Mouse (Mus musculus) heart, embryonic 10.5 days (tissue): ENCODE data around the gene Sin3b. TPM values are rescaled to one million over a fixed set of nuclear protein-coding genes. Genes with fewer than 3 reads are reported as not detected.

Experiments
- DNase-seq: peaks from one replicate; pipeline ENCODE4 v3.0.0-alpha.2; 2017; ENCODE audit warnings: low spot score
- H3K27ac ChIP-seq: fragments of 300-500 bp; sonication (generic); 2 replicates; pipeline ENCODE4 v1.5.1; 2016; ENCODE audit warnings: mild to moderate bottlenecking
- H3K27me3 ChIP-seq: fragments of 300-500 bp; sonication (generic); 2 replicates; pipeline ENCODE4 v1.6.1; 2016; ENCODE audit warnings: mild to moderate bottlenecking; ENCODE audit not compliant: poor library complexity, insufficient read depth, severe bottlenecking
- H3K36me3 ChIP-seq: fragments of 300-500 bp; sonication (generic); 2 replicates; pipeline ENCODE4 v1.6.1; 2016; ENCODE audit warnings: mild to moderate bottlenecking, moderate library complexity
- H3K4me1 ChIP-seq: fragments of 300-500 bp; sonication (generic); 2 replicates; pipeline ENCODE4 v1.6.1; 2016; ENCODE audit warnings: mild to moderate bottlenecking
- H3K4me3 ChIP-seq: fragments of 300-500 bp; sonication (generic); 2 replicates; pipeline ENCODE4 v1.5.1; 2016; ENCODE audit warnings: mild to moderate bottlenecking, moderate library complexity
- H3K9me3 ChIP-seq: fragments of 300-500 bp; sonication (generic); 2 replicates; pipeline ENCODE4 v1.6.1; 2016; ENCODE audit warnings: mild to moderate bottlenecking, moderate library complexity
- WGBS: fragments of 180-500 bp; shearing (Covaris S2); methylation state at CpG from one replicate; pipeline ENCODE4 v1.1.7; 2016; 5-methylcytosine and 5-hydroxymethylcytosine counted together
- polyA plus RNA-seq: library from polyadenylated mRNA; unstranded; fragments of >200 nt; fragmentation: Nextera tagmentation; extraction: Ambion mirVana; gene quantifications from 2 replicates; pipeline ENCODE4 v1.2.1, GENCODE M21; 2016

Gene Sin3b
- polyA plus RNA-seq, 1 experiment from 2014 or later: 151 TPM

GRCm38 (mm10) chr8:72723651-72724001 is 541 bp downstream of the Sin3b start:
- H3K36me3 ChIP-seq: peaks cover 41% of the 10 kb centered on the region
- DNase-seq: no peak
- H3K4me1 ChIP-seq: peaks cover 8% of the 10 kb centered on the region
- H3K4me3 ChIP-seq: peak overlapping the region; percentile 96
- peak overlapping the region; percentile 97 for H3K27ac ChIP-seq
- WGBS: 2% methylated on average over 30 of the region's 30 CpGs
- H3K9me3 ChIP-seq: no peaks in the 10 kb centered on the region
- H3K27me3 ChIP-seq: no peaks in the 10 kb centered on the region

- 63% methylated on average over 1 of the region's 1 CpGs for WGBS
- no peak for DNase-seq
- H3K4me1 ChIP-seq: peaks cover 8% of the 10 kb centered on the region
These were observed 5.6 kb downstream of the Sin3b start for GRCm38 (mm10) chr8:72728636-72729035.

GRCm38 (mm10) chr8:72735001-72735400 is 11.9 kb downstream of the Sin3b start:
- H3K36me3 ChIP-seq: peaks cover 96% of the 10 kb centered on the region
- H3K27me3 ChIP-seq: no peaks in the 10 kb centered on the region
- no peak overlapping the region for H3K4me3 ChIP-seq
- DNase-seq: no peak
- no peak overlapping the region for H3K27ac ChIP-seq
- no peaks in the 10 kb centered on the region for H3K9me3 ChIP-seq
- WGBS: 77% methylated on average over 5 of the region's 5 CpGs
- H3K4me1 ChIP-seq: no peaks in the 10 kb centered on the region

More at GRCm38 (mm10) chr8:72728636-72729035, 5.6 kb downstream of the Sin3b start:
- H3K4me3 ChIP-seq: no peak overlapping the region
- H3K27ac ChIP-seq: no peak overlapping the region
- H3K36me3 ChIP-seq: peaks cover 88% of the 10 kb centered on the region
- no peaks in the 10 kb centered on the region for H3K9me3 ChIP-seq
- no peaks in the 10 kb centered on the region for H3K27me3 ChIP-seq

GRCm38 (mm10) chr8:72736868-72737267 is 13.8 kb downstream of the Sin3b start:
- DNase-seq: no peak
- H3K27me3 ChIP-seq: no peaks in the 10 kb centered on the region
- H3K36me3 ChIP-seq: peaks cover 96% of the 10 kb centered on the region
- H3K9me3 ChIP-seq: no peaks in the 10 kb centered on the region
- no peaks in the 10 kb centered on the region for H3K4me1 ChIP-seq
- no peak overlapping the region for H3K27ac ChIP-seq
- no peak overlapping the region for H3K4me3 ChIP-seq

- DNase-seq: no peak
- H3K9me3 ChIP-seq: no peaks in the 10 kb centered on the region
- 53% methylated on average over 5 of the region's 5 CpGs for WGBS
- H3K27ac ChIP-seq: no peak overlapping the region
- H3K36me3 ChIP-seq: peaks cover 94% of the 10 kb centered on the region
- no peaks in the 10 kb centered on the region for H3K4me1 ChIP-seq
- H3K4me3 ChIP-seq: no peak overlapping the region
- no peaks in the 10 kb centered on the region for H3K27me3 ChIP-seq
These were observed 23.0 kb downstream of the Sin3b start for GRCm38 (mm10) chr8:72746061-72746460.

DNA sequence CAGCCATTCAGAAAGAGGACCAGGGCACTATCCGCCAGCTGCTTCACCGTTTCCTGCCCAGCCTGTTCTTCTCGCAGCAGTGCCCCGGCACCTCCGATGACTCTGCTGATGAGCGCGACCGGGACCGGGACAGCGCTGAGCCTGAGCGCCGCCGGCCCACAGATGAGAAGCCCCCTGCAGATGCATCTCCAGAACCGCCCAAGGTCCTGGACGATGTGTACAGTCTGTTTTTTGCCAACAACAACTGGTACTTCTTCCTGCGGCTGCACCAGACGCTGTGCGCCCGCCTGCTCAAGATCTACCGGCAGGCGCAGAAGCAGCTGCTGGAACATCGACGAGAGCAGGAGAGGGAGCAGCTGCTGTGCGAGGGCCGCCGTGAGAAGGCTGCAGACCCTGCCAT is 26.8 kb downstream of the Sin3b start:
- DNase-seq: no peak
- 89% methylated on average over 26 of the region's 26 CpGs for WGBS

GRCm38 (mm10) chr8:72750266-72750665 is 27.2 kb downstream of the Sin3b start:
- 88% methylated on average over 6 of the region's 6 CpGs for WGBS
- Histone ChIP-seq H3K4me3 (no peak overlapping the region), H3K27me3 (no peaks in the 10 kb centered on the region), H3K36me3 (peaks cover 95% of the 10 kb centered on the region), H3K9me3 (no peaks in the 10 kb centered on the region), H3K27ac (no peak overlapping the region), H3K4me1 (no peaks in the 10 kb centered on the region)
- peak; percentile 72 for DNase-seq

More for the DNA sequence above, 26.8 kb downstream of the Sin3b start:
- Histone ChIP-seq H3K4me1 (no peaks in the 10 kb centered on the region), H3K27ac (no peak overlapping the region), H3K9me3 (no peaks in the 10 kb centered on the region), H3K27me3 (no peaks in the 10 kb centered on the region), H3K4me3 (no peak overlapping the region), H3K36me3 (peaks cover 97% of the 10 kb centered on the region)

DNA sequence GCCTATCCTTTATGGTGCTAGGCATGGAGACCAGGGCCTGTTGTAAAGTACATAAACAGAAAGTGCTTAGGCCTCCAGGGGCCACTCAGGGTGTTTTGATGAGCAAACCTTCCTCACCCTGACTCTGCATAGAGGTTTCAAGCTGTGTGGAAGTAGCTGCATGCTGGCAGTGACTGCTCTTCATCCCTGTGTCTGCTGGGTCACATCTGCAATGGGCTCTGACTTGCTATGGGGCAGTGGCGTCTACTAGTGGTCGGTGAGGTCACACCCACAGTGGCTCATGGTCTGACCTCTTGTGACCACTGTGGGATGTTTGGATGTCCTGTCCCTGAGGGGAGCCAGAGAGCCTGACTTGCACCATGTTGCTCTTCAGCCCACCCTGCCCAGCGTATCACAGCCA is 28.0 kb downstream of the Sin3b start:
- Histone ChIP-seq H3K27ac (no peak overlapping the region), H3K27me3 (no peaks in the 10 kb centered on the region), H3K4me1 (no peaks in the 10 kb centered on the region), H3K36me3 (peaks cover 95% of the 10 kb centered on the region), H3K9me3 (no peaks in the 10 kb centered on the region), H3K4me3 (no peak overlapping the region)
- 76% methylated on average over 3 of the region's 3 CpGs for WGBS
- peak; percentile 69 for DNase-seq

DNA sequence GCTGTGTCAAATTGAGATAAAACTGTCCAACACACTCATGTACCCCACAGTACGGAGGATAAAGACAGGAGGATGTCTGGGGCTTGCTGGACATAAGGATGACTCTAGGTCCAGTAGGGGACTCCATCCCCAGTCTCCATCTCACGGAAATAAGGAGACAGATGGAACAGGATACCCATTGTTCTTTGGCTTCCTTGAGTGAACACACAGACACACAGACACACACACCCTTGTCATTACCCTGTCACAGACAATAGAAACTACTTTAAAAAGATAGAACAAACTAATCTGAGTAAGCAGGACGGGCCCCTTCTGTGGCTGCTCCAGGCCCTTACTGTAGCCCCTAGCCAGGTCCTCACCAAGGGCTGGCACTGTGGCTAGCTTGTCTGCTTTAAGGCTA is 29.2 kb downstream of the Sin3b start:
- WGBS: 71% methylated on average over 3 of the region's 3 CpGs

DNA sequence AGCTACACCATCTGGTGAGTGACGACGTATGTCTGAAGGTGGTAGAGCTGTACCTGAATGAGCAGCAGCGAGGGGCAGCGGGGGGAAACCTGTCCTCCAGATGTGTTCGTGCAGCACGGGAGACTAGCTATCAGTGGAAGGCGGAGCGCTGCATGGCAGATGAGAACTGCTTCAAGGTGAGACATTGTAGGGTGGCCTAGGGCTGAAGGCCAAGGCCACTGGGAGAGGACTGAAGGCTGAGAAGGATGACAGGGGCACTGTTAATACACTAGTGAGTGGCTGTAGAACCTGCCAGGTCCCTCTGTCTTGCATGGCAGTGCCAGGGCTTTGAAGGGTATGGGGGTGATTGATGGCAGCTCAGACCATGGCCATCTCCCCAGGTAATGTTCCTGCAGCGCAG is 30.1 kb downstream of the Sin3b start:
- H3K36me3 ChIP-seq: peaks cover 95% of the 10 kb centered on the region
- no peak overlapping the region for H3K27ac ChIP-seq
- no peaks in the 10 kb centered on the region for H3K9me3 ChIP-seq
- WGBS: 93% methylated on average over 9 of the region's 9 CpGs
- no peaks in the 10 kb centered on the region for H3K4me1 ChIP-seq
- no peak overlapping the region for H3K4me3 ChIP-seq
- H3K27me3 ChIP-seq: no peaks in the 10 kb centered on the region
- peak; percentile 74 for DNase-seq

More for the DNA sequence above, 29.2 kb downstream of the Sin3b start:
- H3K27me3 ChIP-seq: no peaks in the 10 kb centered on the region
- H3K36me3 ChIP-seq: peaks cover 95% of the 10 kb centered on the region
- no peak overlapping the region for H3K27ac ChIP-seq
- H3K4me1 ChIP-seq: no peaks in the 10 kb centered on the region
- H3K9me3 ChIP-seq: no peaks in the 10 kb centered on the region
- no peak overlapping the region for H3K4me3 ChIP-seq
- no peak for DNase-seq

- no peaks in the 10 kb centered on the region for H3K27me3 ChIP-seq
- peak; percentile 71 for DNase-seq
- no peak overlapping the region for H3K27ac ChIP-seq
- H3K9me3 ChIP-seq: no peaks in the 10 kb centered on the region
- no peak overlapping the region for H3K4me3 ChIP-seq
- H3K4me1 ChIP-seq: no peaks in the 10 kb centered on the region
- 88% methylated on average over 2 of the region's 2 CpGs for WGBS
- peaks cover 94% of the 10 kb centered on the region for H3K36me3 ChIP-seq
These were observed 30.7 kb downstream of the Sin3b start for GRCm38 (mm10) chr8:72753781-72754180.

GRCm38 (mm10) chr8:72756031-72756430 is 32.9 kb downstream of the Sin3b start:
- Histone ChIP-seq H3K4me3 (no peak overlapping the region), H3K9me3 (no peaks in the 10 kb centered on the region), H3K4me1 (peaks cover 1% of the 10 kb centered on the region; the same call in 1 of the 2 replicates), H3K27ac (no peak overlapping the region), H3K27me3 (no peaks in the 10 kb centered on the region), H3K36me3 (peaks cover 78% of the 10 kb centered on the region)
- 89% methylated on average over 2 of the region's 2 CpGs for WGBS
- peak; percentile 58 for DNase-seq

DNA sequence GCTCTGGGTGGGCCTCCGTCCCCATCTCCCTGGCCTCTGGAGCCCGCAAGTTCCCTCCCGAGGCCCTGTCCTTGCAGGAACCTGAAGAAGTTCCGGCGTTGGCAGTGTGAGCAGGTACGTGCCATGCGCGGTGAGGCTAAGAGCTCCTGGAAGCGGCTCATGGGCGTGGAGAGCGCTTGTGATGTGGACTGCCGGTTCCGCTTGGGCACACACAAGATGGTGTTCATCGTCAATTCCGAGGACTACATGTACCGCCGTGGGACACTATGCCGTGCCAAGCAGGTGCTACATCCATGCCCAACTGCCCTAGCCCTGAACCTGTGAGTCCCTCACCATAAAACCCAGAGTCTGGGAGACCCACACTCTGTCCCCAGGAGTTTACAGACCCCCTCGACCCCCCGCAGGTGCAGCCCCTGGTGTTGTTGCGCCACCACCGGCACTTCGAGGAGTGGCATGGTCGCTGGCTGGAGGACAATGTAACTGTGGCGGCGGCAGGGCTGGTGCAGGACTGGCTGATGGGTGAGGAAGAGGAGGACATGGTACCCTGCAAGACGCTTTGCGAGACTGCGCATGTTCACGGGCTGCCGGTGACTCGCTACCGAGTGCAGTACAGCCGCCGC is 33.8 kb downstream of the Sin3b start:
- Histone ChIP-seq H3K4me1 (peaks cover 10% of the 10 kb centered on the region; the same call in 1 of the 2 replicates), H3K27me3 (no peaks in the 10 kb centered on the region), H3K4me3 (no peak overlapping the region), H3K9me3 (no peaks in the 10 kb centered on the region), H3K27ac (no peak overlapping the region), H3K36me3 (peaks cover 70% of the 10 kb centered on the region)
- 94% methylated on average over 35 of the region's 35 CpGs for WGBS
- DNase-seq: peak; percentile 73
